Mouse (Mus musculus) hindbrain, postnatal 0 days (tissue): ENCODE results near the gene Gad2. TPM values are rescaled to one million over a fixed set of nuclear protein-coding genes. Genes with fewer than 3 reads are reported as not detected.

Experiments
- ATAC-seq: fragments of 200-750 bp; cut with Nextera tagmentation; 2 replicates; pipeline ENCODE4 v1.8.0; 2017; ENCODE audit warnings: mild to moderate bottlenecking, moderate TSS enrichment, moderate library complexity
- DNase-seq: peaks from one replicate; pipeline ENCODE4 v3.0.0-alpha.2; 2015; ENCODE audit warnings: low spot score
- H3K27ac ChIP-seq: fragments of 300-500 bp; sonication (generic); 2 replicates; pipeline ENCODE4 v1.5.1; 2014; ENCODE audit warnings: mild to moderate bottlenecking
- H3K27me3 ChIP-seq: fragments of 300-500 bp; sonication (generic); 2 replicates; pipeline ENCODE4 v1.6.1; 2014; ENCODE audit warnings: low read length, mixed read lengths; ENCODE audit not compliant: insufficient read depth
- H3K36me3 ChIP-seq: fragments of 300-500 bp; sonication (generic); 2 replicates; pipeline ENCODE4 v1.6.1; 2014; ENCODE audit warnings: low read length, mixed read lengths; ENCODE audit not compliant: insufficient read depth
- H3K4me1 ChIP-seq: fragments of 300-500 bp; sonication (generic); 2 replicates; pipeline ENCODE4 v1.6.1; 2014; ENCODE audit warnings: antibody characterized with exemption, low read length, mixed read lengths; ENCODE audit not compliant: insufficient read depth
- H3K4me2 ChIP-seq: fragments of 300-500 bp; sonication (generic); 2 replicates; pipeline ENCODE4 v1.6.1; 2014; ENCODE audit warnings: low read depth, mild to moderate bottlenecking, low read length, moderate library complexity, mixed read lengths
- H3K4me3 ChIP-seq: fragments of 300-500 bp; sonication (generic); 2 replicates; pipeline ENCODE4 v1.5.1; 2014; ENCODE audit warnings: low read length
- H3K9ac ChIP-seq: fragments of 300-500 bp; sonication (generic); replicated peaks from 2 replicates; pipeline ENCODE4 v1.6.1; 2014; ENCODE audit warnings: mild to moderate bottlenecking, low read length, moderate library complexity, mixed read lengths
- H3K9me3 ChIP-seq: fragments of 300-500 bp; sonication (generic); 2 replicates; pipeline ENCODE4 v1.6.1; 2016; ENCODE audit warnings: low read length, mixed read lengths
- CTCF ChIP-seq: IDR thresholded peaks from 2 replicates; pipeline ENCODE4 v1.5.1; 2016; ENCODE audit warnings: antibody characterized with exemption, control low read depth, low read depth
- WGBS: fragments of 180-500 bp; shearing (Covaris S2); extraction: QIAGEN DNeasy Blood & Tissue Kit; methylation state at CpG from one replicate; pipeline ENCODE4 v1.1.7; 2014; 5-methylcytosine and 5-hydroxymethylcytosine counted together
- polyA plus RNA-seq: library from polyadenylated mRNA; unstranded; fragments of >200 nt; fragmentation: Nextera tagmentation; extraction: Ambion mirVana; gene quantifications from 2 replicates; pipeline ENCODE4 v1.2.1, GENCODE M21; 2015
- total RNA-seq: library from RNA; depleted of rRNA; stranded (reverse); fragments of >200 nt; gene quantifications from 2 replicates; pipeline ENCODE4 v1.2.3, GENCODE M21; 2014

Gene Gad2
- total and polyA plus RNA-seq, 2 experiments from 2014 or later, result 34.9 to 48.3 TPM

- H3K4me1 ChIP-seq, result no peaks in the 10 kb centered on the region
- ATAC-seq, result no peak
Observed at GRCm38 (mm10) chr2:22648394-22648793, 26.4 kb downstream of the Gad2 start.

GRCm38 (mm10) chr2:22651826-22652225 lies 29.8 kb downstream of the Gad2 start:
- no peak for TF ChIP-seq CTCF
- no peak for ATAC-seq
- Histone ChIP-seq H3K9me3 (no peaks in the 10 kb centered on the region), H3K27me3 (no peaks in the 10 kb centered on the region), H3K9ac (no peak overlapping the region), H3K4me3 (no peak overlapping the region), H3K27ac (no peak overlapping the region), H3K36me3 (no peaks in the 10 kb centered on the region), H3K4me1 (no peaks in the 10 kb centered on the region), H3K4me2 (no peak overlapping the region)
- WGBS, result 89% methylated on average over 4 of the region's 4 CpGs
- DNase-seq, result no peak

More at GRCm38 (mm10) chr2:22648394-22648793, 26.4 kb downstream of the Gad2 start:
- 54% methylated on average over 1 of the region's 1 CpGs for WGBS
- H3K9ac ChIP-seq, result no peak overlapping the region
- no peaks in the 10 kb centered on the region for H3K9me3 ChIP-seq
- no peak overlapping the region for H3K4me2 ChIP-seq
- no peak for DNase-seq
- TF ChIP-seq CTCF, result no peak
- no peak overlapping the region for H3K4me3 ChIP-seq
- H3K27ac ChIP-seq, result no peak overlapping the region
- H3K36me3 ChIP-seq, result no peaks in the 10 kb centered on the region
- no peaks in the 10 kb centered on the region for H3K27me3 ChIP-seq

GRCm38 (mm10) chr2:22663731-22664130 lies 41.7 kb downstream of the Gad2 start:
- no peak for DNase-seq
- no peak for TF ChIP-seq CTCF
- 79% methylated on average over 1 of the region's 1 CpGs for WGBS
- no peak overlapping the region for H3K27ac ChIP-seq
- no peak for ATAC-seq
- H3K4me2 ChIP-seq, result no peak overlapping the region
- H3K9ac ChIP-seq, result no peak overlapping the region
- no peaks in the 10 kb centered on the region for H3K36me3 ChIP-seq
- no peaks in the 10 kb centered on the region for H3K9me3 ChIP-seq
- H3K27me3 ChIP-seq, result no peaks in the 10 kb centered on the region
- H3K4me3 ChIP-seq, result no peak overlapping the region
- H3K4me1 ChIP-seq, result no peaks in the 10 kb centered on the region

- ATAC-seq (peak; percentile 63), DNase-seq (peak; percentile 58)
- 51% methylated on average over 2 of the region's 2 CpGs for WGBS
- H3K4me2 ChIP-seq, result no peak overlapping the region
- H3K9me3 ChIP-seq, result no peaks in the 10 kb centered on the region
- H3K36me3 ChIP-seq, result no peaks in the 10 kb centered on the region
- H3K4me3 ChIP-seq, result no peak overlapping the region
- no peaks in the 10 kb centered on the region for H3K27me3 ChIP-seq
- no peak for TF ChIP-seq CTCF
- H3K9ac ChIP-seq, result no peak overlapping the region
- H3K4me1 ChIP-seq, result no peaks in the 10 kb centered on the region
- H3K27ac ChIP-seq, result no peak overlapping the region
Observed at GRCm38 (mm10) chr2:22670415-22670814, 48.4 kb downstream of the Gad2 start.

GRCm38 (mm10) chr2:22671348-22671747 lies 49.3 kb downstream of the Gad2 start:
- 64% methylated on average over 1 of the region's 1 CpGs for WGBS
- H3K4me1 ChIP-seq, result no peaks in the 10 kb centered on the region
- H3K9ac ChIP-seq, result no peak overlapping the region
- no peak overlapping the region for H3K4me2 ChIP-seq
- TF ChIP-seq CTCF, result no peak
- DNase-seq, result no peak
- H3K9me3 ChIP-seq, result no peaks in the 10 kb centered on the region
- H3K36me3 ChIP-seq, result no peaks in the 10 kb centered on the region
- H3K4me3 ChIP-seq, result no peak overlapping the region
- no peaks in the 10 kb centered on the region for H3K27me3 ChIP-seq
- no peak overlapping the region for H3K27ac ChIP-seq
- no peak for ATAC-seq

GRCm38 (mm10) chr2:22677066-22677465 lies 55.1 kb downstream of the Gad2 start:
- Histone ChIP-seq H3K4me1 (no peaks in the 10 kb centered on the region), H3K4me2 (no peak overlapping the region), H3K9me3 (no peaks in the 10 kb centered on the region), H3K36me3 (no peaks in the 10 kb centered on the region), H3K4me3 (no peak overlapping the region), H3K27me3 (no peaks in the 10 kb centered on the region), H3K9ac (no peak overlapping the region), H3K27ac (no peak overlapping the region)
- DNase-seq (no peak), ATAC-seq (0 out of 2 replicates have a peak, but pooled peaks have one; percentile 29)
- TF ChIP-seq CTCF, result no peak
- WGBS, result 43% methylated on average over 8 of the region's 8 CpGs

GRCm38 (mm10) chr2:22679944-22680343 lies 57.9 kb downstream of the Gad2 start:
- no peak for ATAC-seq
- Histone ChIP-seq H3K27me3 (no peaks in the 10 kb centered on the region), H3K9me3 (no peaks in the 10 kb centered on the region), H3K4me2 (no peak overlapping the region), H3K4me1 (no peaks in the 10 kb centered on the region), H3K9ac (no peak overlapping the region), H3K27ac (no peak overlapping the region), H3K36me3 (no peaks in the 10 kb centered on the region), H3K4me3 (no peak overlapping the region)
- WGBS, result 32% methylated on average over 4 of the region's 4 CpGs
- no peak for TF ChIP-seq CTCF
- no peak for DNase-seq
